Mouse (Mus musculus) heart, embryonic 14.5 days (tissue): ENCODE measurements around the gene Hspa5. TPM values are rescaled to one million over a fixed set of nuclear protein-coding genes. Genes with fewer than 3 reads are reported as not detected.
A peak's percentile ranks its signal among the peaks of the same experiment; 100 is the strongest.
"Not testable (repeated sequence)": the region's sequence is repeated elsewhere in the genome, so short reads cannot be mapped to it uniquely, and the experiment has no call there.

Experiments
- ATAC-seq: fragments of 200-750 bp; cut with Nextera tagmentation; 2 replicates; pipeline ENCODE4 v1.8.0; 2017; ENCODE audit warnings: low read depth, moderate TSS enrichment; ENCODE audit not compliant: insufficient number of reproducible peaks, insufficient read depth, low FRiP score
- H3K27ac ChIP-seq, 2 experiments: fragments of 200-500 bp in 1 of 2; fragments of 300-500 bp in 1 of 2; sonication (generic) in 1 of 2; replicated peaks in 1 of 2; 2 replicates each; pipeline ENCODE4 v1.5.1; 2012 to 2014; ENCODE audit warnings: low read depth in 2 of 2, low read length in 2 of 2, control low read depth in 1 of 2, mild to moderate bottlenecking in 1 of 2, mixed read lengths in 1 of 2; ENCODE audit not compliant: control insufficient read depth in 1 of 2, insufficient read depth in 1 of 2
- H3K27me3 ChIP-seq: fragments of 300-500 bp; sonication (generic); 2 replicates; pipeline ENCODE4 v1.6.1; 2014; ENCODE audit warnings: mild to moderate bottlenecking, low read length, control low read depth; ENCODE audit not compliant: control insufficient read depth, insufficient read depth
- H3K36me3 ChIP-seq: fragments of 300-500 bp; sonication (generic); 2 replicates; pipeline ENCODE4 v1.6.1; 2014; ENCODE audit warnings: mild to moderate bottlenecking, control low read depth, low read length, mixed read lengths; ENCODE audit not compliant: control insufficient read depth, insufficient read depth
- H3K4me1 ChIP-seq, 2 experiments: fragments of 200-500 bp in 1 of 2; fragments of 300-500 bp in 1 of 2; sonication (generic) in 1 of 2; 2 replicates each; pipeline ENCODE4 v1.6.1; 2012 to 2014; ENCODE audit warnings: low read length in 2 of 2, control low read depth in 1 of 2, mixed read lengths in 1 of 2; ENCODE audit not compliant: control insufficient read depth in 2 of 2, insufficient read depth in 2 of 2
- H3K4me2 ChIP-seq: fragments of 300-500 bp; sonication (generic); 2 replicates; pipeline ENCODE4 v1.6.1; 2014; ENCODE audit warnings: mild to moderate bottlenecking, low read length
- H3K4me3 ChIP-seq, 2 experiments: fragments of 200-500 bp in 1 of 2; fragments of 300-500 bp in 1 of 2; sonication (generic) in 1 of 2; 2 replicates each; pipeline ENCODE4 v1.5.1; 2012 to 2014; ENCODE audit warnings: low read length in 2 of 2, mild to moderate bottlenecking in 2 of 2, control low read depth in 1 of 2, low read depth in 1 of 2, moderate library complexity in 1 of 2; ENCODE audit not compliant: control insufficient read depth in 1 of 2, insufficient read depth in 1 of 2
- H3K9ac ChIP-seq: fragments of 300-500 bp; sonication (generic); 2 replicates; pipeline ENCODE4 v1.6.1; 2014; ENCODE audit warnings: mild to moderate bottlenecking, low read length
- H3K9me3 ChIP-seq: fragments of 300-500 bp; sonication (generic); 2 replicates; pipeline ENCODE4 v1.6.1; 2016; ENCODE audit warnings: low read length, control low read depth; ENCODE audit not compliant: control insufficient read depth
- WGBS: fragments of 180-500 bp; shearing (Covaris S2); extraction: QIAGEN DNeasy Blood & Tissue Kit; methylation state at CpG from one replicate; pipeline ENCODE4 v1.1.7; 2014; 5-methylcytosine and 5-hydroxymethylcytosine counted together
- polyA plus RNA-seq: library from polyadenylated mRNA; unstranded; fragments of >200 nt; fragmentation: Nextera tagmentation; extraction: Ambion mirVana; gene quantifications from 2 replicates; pipeline ENCODE4 v1.2.1, GENCODE M21; 2014

Hspa5 gene
- polyA plus RNA-seq, 1 experiment from 2014 or later = 545 TPM

- Histone ChIP-seq H3K9me3 (no peaks in the 10 kb centered on the region), H3K4me2 (peak within 1 kb of the TSS; percentile 77), H3K4me1 (peaks cover 6 to 8% of the 10 kb centered on the region in 2 experiments), H3K36me3 (no peaks in the 10 kb centered on the region), H3K9ac (peak within 1 kb of the TSS; percentile 97), H3K27ac (peak within 1 kb of the TSS; percentile 80 to 92), H3K27me3 (no peaks in the 10 kb centered on the region), H3K4me3 (peak within 1 kb of the TSS; percentile 59 to 75)
- no peak for ATAC-seq
- under 1% methylated on average over 14 of the region's 14 CpGs for WGBS
Measured at GRCm38 (mm10) chr2:34754551-34755358, 17.0 kb upstream of the Hspa5 start, which contains the start of gene Gapvd1. Gapvd1 (minus strand) TSS chr2:34755232.

DNA sequence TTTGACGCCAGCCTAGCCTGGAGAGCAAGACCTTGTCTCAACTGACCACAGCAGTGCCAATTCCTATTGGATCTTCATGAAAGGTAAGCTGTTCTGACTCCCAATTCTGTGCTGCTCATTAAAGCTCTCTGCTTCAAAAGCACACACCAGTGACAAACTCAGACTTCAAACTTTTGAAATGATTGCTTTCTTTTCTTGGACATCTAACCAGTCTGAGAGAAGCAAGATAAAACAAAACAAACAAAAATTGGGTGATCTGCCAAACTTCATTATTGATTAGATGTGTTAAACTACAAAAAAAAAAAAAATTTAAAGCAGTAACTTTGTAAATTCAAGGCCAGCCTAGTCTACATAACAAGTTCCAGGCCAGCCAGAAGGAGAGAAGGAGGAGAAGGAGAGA lies 14.4 kb upstream of the Hspa5 start:
- Histone ChIP-seq H3K9me3 (no peaks in the 10 kb centered on the region), H3K27me3 (no peaks in the 10 kb centered on the region), H3K4me2 (no peak overlapping the region), H3K4me1 (peaks cover 5 to 6% of the 10 kb centered on the region in 2 experiments; a peak in 3 of 4 replicates), H3K9ac (no peak overlapping the region), H3K36me3 (no peaks in the 10 kb centered on the region), H3K27ac (no peak overlapping the region), H3K4me3 (no peak overlapping the region)
- 50% methylated on average over 1 of the region's 1 CpGs for WGBS
- ATAC-seq = no peak

GRCm38 (mm10) chr2:34761272-34761671 lies 10.5 kb upstream of the Hspa5 start:
- H3K4me3 ChIP-seq, ATAC-seq, H3K27me3 ChIP-seq, H3K9me3 ChIP-seq, H3K9ac ChIP-seq, H3K4me2 ChIP-seq, H3K36me3 ChIP-seq, H3K27ac ChIP-seq, H3K4me1 ChIP-seq: not testable (repeated sequence)
- WGBS = 86% methylated on average over 5 of the region's 5 CpGs

DNA sequence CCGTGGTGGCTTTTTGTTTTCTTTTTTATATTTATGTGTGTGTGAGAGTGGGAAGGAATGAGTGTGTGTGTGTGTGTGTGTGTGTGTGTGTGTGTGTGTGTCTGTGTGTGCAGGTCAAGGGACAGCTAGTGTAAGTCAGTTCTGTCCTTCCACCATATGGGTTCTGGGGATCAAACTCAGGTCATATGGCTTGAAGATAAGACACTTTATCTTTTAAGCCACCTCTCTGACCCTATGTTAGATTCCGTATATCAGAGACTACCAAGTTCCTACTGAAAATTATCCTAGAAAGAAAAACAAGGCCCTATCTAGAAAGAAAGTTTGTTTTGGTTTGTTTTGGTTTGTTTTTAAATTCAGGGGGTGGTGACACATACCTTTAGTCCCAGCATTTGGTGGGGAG lies 9.6 kb upstream of the Hspa5 start:
- WGBS = 66% methylated on average over 2 of the region's 2 CpGs

DNA sequence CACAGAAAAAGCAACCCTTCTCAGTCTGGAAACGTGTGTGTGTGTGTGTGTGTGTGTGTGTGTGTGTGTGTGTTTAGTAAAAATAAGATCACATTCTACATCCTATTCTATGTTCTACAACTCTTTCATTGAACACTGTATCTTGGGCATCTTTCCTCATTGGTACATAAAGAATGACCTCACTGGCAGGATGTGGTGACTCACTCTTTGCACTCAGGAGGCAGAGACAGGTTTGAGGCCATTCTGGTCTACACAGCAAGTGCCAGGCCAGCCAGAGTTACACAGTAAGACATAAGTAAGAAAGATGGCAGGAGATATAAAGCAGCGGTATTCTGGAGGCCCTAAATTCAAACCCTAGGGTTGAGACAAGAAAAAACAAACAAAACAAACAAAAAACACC lies 8.9 kb upstream of the Hspa5 start:
- no peak overlapping the region for H3K4me3 ChIP-seq
- H3K4me1 ChIP-seq = no peaks in the 10 kb centered on the region
- no peaks in the 10 kb centered on the region for H3K9me3 ChIP-seq
- WGBS = 56% methylated on average over 2 of the region's 2 CpGs
- H3K4me2 ChIP-seq = no peak overlapping the region
- ATAC-seq = no peak
- H3K36me3 ChIP-seq = no peaks in the 10 kb centered on the region
- no peak overlapping the region for H3K9ac ChIP-seq
- no peak overlapping the region for H3K27ac ChIP-seq
- no peaks in the 10 kb centered on the region for H3K27me3 ChIP-seq

More for the DNA sequence above, 9.6 kb upstream of the Hspa5 start:
- ATAC-seq = no peak
- Histone ChIP-seq H3K9me3 (no peaks in the 10 kb centered on the region), H3K4me1 (no peaks in the 10 kb centered on the region), H3K27me3 (no peaks in the 10 kb centered on the region), H3K27ac (no peak overlapping the region), H3K4me3 (no peak overlapping the region), H3K9ac (no peak overlapping the region), H3K36me3 (no peaks in the 10 kb centered on the region), H3K4me2 (no peak overlapping the region)

- ATAC-seq = no peak
- Histone ChIP-seq H3K9ac (no peak overlapping the region), H3K4me1 (no peaks in the 10 kb centered on the region), H3K4me2 (no peak overlapping the region), H3K27ac (no peak overlapping the region), H3K9me3 (no peaks in the 10 kb centered on the region), H3K4me3 (no peak overlapping the region), H3K27me3 (no peaks in the 10 kb centered on the region), H3K36me3 (no peaks in the 10 kb centered on the region)
- 68% methylated on average over 12 of the region's 12 CpGs for WGBS
Measured at GRCm38 (mm10) chr2:34764801-34765200, 7.0 kb upstream of the Hspa5 start.

DNA sequence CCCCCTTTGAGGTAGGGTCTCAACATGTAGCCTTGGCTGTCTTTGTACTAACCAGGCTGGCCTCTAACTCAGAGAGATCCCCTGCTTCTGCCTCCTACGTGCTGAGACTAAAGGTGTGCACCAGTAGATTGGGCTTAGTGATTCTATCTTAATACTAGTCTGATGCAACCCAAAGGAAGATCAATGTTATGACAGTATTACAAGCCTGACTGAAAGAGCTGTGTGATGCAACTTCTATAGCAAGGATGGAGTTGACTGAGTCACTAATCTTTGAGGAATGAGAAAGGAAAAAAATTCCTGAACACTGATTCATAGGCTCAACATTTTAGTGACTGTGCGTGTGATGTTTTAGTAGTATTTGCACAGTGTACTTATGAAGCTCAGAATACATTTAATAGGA lies 1.7 kb upstream of the Hspa5 start:
- peaks cover 26% of the 10 kb centered on the region for H3K36me3 ChIP-seq
- no peak overlapping the region for H3K9ac ChIP-seq
- H3K9me3 ChIP-seq = no peaks in the 10 kb centered on the region
- no peak overlapping the region for H3K27ac ChIP-seq
- H3K4me1 ChIP-seq = peaks cover 8 to 25% of the 10 kb centered on the region in 2 experiments
- H3K4me3 ChIP-seq = no peak overlapping the region
- H3K27me3 ChIP-seq = no peaks in the 10 kb centered on the region
- H3K4me2 ChIP-seq = peak overlapping the region; percentile 79; the same call in 1 of the 2 replicates
- WGBS = 91% methylated on average over 2 of the region's 2 CpGs
- ATAC-seq = no peak
